Mouse (Mus musculus) embryonic facial prominence, embryonic 12.5 days (tissue): ENCODE data around the gene Fat3. TPM values are rescaled to one million over a fixed set of nuclear protein-coding genes. Genes with fewer than 3 reads are reported as not detected.

Experiments
- ATAC-seq: fragments of 200-750 bp; cut with Nextera tagmentation; 2 replicates; pipeline ENCODE4 v1.8.0; 2017; ENCODE audit not compliant: insufficient number of reproducible peaks, insufficient read depth, low FRiP score, low TSS enrichment
- H3K27ac ChIP-seq: fragments of 300-500 bp; sonication (generic); 2 replicates; pipeline ENCODE4 v1.5.1; 2016; ENCODE audit warnings: mild to moderate bottlenecking
- H3K27me3 ChIP-seq: fragments of 300-500 bp; sonication (generic); 2 replicates; pipeline ENCODE4 v1.6.1; 2016; ENCODE audit warnings: mild to moderate bottlenecking, moderate library complexity
- H3K36me3 ChIP-seq: fragments of 300-500 bp; sonication (generic); 2 replicates; pipeline ENCODE4 v1.6.1; 2016; ENCODE audit warnings: mild to moderate bottlenecking
- H3K4me1 ChIP-seq: fragments of 300-500 bp; sonication (generic); 2 replicates; pipeline ENCODE4 v1.6.1; 2016
- H3K4me2 ChIP-seq: fragments of 300-500 bp; sonication (generic); replicated peaks from 2 replicates; pipeline ENCODE4 v1.6.1; 2016; ENCODE audit warnings: mild to moderate bottlenecking, moderate library complexity
- H3K4me3 ChIP-seq: fragments of 300-500 bp; sonication (generic); 2 replicates; pipeline ENCODE4 v1.5.1; 2016; ENCODE audit warnings: mild to moderate bottlenecking
- H3K9ac ChIP-seq: fragments of 300-500 bp; sonication (generic); 2 replicates; pipeline ENCODE4 v1.6.1; 2016; ENCODE audit warnings: mild to moderate bottlenecking, moderate library complexity
- H3K9me3 ChIP-seq: fragments of 300-500 bp; sonication (generic); 2 replicates; pipeline ENCODE4 v1.6.1; 2016; ENCODE audit warnings: mild to moderate bottlenecking, moderate library complexity
- WGBS: fragments of 180-500 bp; shearing (Covaris S2); methylation state at CpG from one replicate; pipeline ENCODE4 v1.1.7; 2016; 5-methylcytosine and 5-hydroxymethylcytosine counted together
- polyA plus RNA-seq: library from polyadenylated mRNA; unstranded; fragments of >200 nt; fragmentation: Nextera tagmentation; extraction: Ambion mirVana; gene quantifications from 2 replicates; pipeline ENCODE4 v1.2.1, GENCODE M21; 2016

Fat3 gene
- polyA plus RNA-seq, 1 experiment from 2014 or later, result 3.2 TPM

DNA sequence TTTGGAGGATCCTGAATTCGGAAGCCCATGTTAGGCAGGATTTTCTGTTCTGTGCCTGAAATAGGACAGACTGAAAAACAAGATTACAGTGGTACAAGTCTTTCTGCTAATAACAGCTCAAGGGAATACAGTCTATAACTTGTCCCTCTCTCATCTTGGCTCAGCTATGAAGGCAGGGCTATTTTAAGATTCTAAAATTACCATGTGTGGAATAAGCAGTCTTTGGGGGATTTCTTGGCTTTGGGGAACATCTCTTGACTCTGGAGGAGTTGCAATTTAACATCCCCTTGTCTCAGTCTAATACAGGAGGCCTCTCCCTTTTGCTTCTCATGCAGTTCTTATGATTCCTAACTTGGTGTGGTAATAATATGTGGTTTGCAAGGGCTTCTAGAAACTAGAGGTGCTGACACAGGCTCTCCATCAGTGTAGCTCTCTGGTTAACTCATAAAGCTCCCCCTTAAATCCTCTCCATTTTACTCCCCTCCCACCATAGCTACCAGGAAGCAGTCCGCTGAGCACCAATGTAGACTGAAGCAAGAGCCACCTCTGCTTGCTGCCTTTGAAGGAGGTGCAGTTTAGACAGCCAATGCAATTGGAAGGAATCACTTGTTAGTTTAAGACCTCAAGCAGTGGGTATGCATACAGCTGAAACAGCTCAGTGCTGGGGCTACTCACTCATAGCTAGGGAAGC, 195.5 kb downstream of the Fat3 start:
- Histone ChIP-seq H3K4me1 (0 out of 2 replicates have a peak, but pooled peaks cover 3% of the 10 kb centered on the region), H3K4me3 (no peak overlapping the region), H3K27ac (no peak overlapping the region), H3K9me3 (no peaks in the 10 kb centered on the region), H3K4me2 (no peak overlapping the region), H3K36me3 (no peaks in the 10 kb centered on the region), H3K9ac (no peak overlapping the region), H3K27me3 (no peaks in the 10 kb centered on the region)
- 84% methylated on average over 2 of the region's 2 CpGs for WGBS
- ATAC-seq, result no peak

DNA sequence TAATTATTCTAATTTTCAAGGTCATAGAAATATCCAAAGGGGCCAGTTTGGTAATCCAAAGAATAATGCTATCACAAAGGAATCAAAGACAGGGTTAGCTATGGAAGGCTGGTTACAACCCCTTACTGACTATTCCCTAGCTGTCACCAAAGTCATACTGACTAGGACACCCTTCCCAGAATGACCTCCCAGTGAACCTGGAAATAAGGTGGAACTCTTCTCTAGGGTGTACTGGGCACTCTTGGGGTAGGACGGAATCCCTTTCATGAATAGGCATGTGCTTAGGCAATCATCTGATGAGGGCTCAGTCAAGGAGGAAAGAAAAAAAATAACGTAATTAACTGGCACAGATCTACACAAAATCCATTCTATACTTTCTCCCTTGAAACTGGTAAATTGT, 196.1 kb downstream of the Fat3 start:
- ATAC-seq, result no peak
- H3K27me3 ChIP-seq, result no peaks in the 10 kb centered on the region

DNA sequence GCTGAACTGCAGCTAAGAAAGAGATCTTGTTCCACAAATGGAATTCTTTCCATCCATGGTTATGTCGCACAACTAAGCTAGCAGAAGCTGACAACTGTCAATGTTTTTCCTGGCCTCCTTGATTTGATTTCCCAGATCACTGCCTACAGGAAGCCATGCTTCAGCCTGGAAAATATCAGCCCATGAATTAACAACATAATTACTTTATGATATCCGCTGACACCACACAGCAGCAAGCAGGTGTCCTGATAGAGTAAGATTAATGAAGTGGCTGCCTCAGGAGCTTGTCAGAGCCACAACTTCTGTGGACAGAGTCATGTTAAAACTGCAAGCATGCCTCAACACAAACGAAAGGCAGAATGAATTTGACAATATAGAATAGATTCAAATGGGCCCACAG, 198.6 kb downstream of the Fat3 start:
- no peaks in the 10 kb centered on the region for H3K27me3 ChIP-seq
- H3K4me3 ChIP-seq, result no peak overlapping the region
- H3K36me3 ChIP-seq, result no peaks in the 10 kb centered on the region
- no peak overlapping the region for H3K9ac ChIP-seq
- H3K9me3 ChIP-seq, result no peaks in the 10 kb centered on the region
- no peak overlapping the region for H3K27ac ChIP-seq
- ATAC-seq, result no peak
- 0 out of 2 replicates have a peak, but pooled peaks cover 3% of the 10 kb centered on the region for H3K4me1 ChIP-seq
- no peak overlapping the region for H3K4me2 ChIP-seq
- 42% methylated on average over 3 of the region's 3 CpGs for WGBS

More for the DNA sequence above, 196.1 kb downstream of the Fat3 start:
- H3K27ac ChIP-seq, result no peak overlapping the region
- H3K4me3 ChIP-seq, result no peak overlapping the region
- 0 out of 2 replicates have a peak, but pooled peaks cover 3% of the 10 kb centered on the region for H3K4me1 ChIP-seq
- H3K4me2 ChIP-seq, result no peak overlapping the region
- H3K9me3 ChIP-seq, result no peaks in the 10 kb centered on the region
- no peaks in the 10 kb centered on the region for H3K36me3 ChIP-seq
- WGBS, result 69% methylated on average over 2 of the region's 2 CpGs
- H3K9ac ChIP-seq, result no peak overlapping the region

DNA sequence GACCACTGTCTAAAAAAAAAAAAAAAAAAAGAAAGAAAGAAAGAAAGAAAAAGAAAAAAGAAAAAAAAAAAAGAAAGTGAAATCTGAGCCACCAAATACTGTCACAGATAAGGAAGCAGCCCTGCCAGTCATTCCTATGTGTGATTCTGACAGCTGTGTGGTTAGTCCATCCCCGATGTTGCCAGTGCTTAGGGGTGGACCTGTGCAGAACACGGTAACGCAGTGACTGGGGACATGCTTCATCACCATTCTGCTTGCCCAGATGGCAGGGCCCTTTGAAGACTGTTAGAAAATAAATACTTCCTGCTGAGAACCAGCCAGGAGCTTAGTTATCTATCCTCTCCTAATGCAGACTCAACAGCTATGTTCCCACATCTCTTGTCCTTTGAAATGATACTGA, 203.2 kb downstream of the Fat3 start:
- H3K4me2 ChIP-seq, result no peak overlapping the region
- H3K9ac ChIP-seq, result no peak overlapping the region
- no peaks in the 10 kb centered on the region for H3K9me3 ChIP-seq
- no peak overlapping the region for H3K27ac ChIP-seq
- no peak overlapping the region for H3K4me3 ChIP-seq
- no peak for ATAC-seq
- no peaks in the 10 kb centered on the region for H3K27me3 ChIP-seq
- no peaks in the 10 kb centered on the region for H3K4me1 ChIP-seq
- no peaks in the 10 kb centered on the region for H3K36me3 ChIP-seq
- WGBS, result 68% methylated on average over 3 of the region's 3 CpGs

DNA sequence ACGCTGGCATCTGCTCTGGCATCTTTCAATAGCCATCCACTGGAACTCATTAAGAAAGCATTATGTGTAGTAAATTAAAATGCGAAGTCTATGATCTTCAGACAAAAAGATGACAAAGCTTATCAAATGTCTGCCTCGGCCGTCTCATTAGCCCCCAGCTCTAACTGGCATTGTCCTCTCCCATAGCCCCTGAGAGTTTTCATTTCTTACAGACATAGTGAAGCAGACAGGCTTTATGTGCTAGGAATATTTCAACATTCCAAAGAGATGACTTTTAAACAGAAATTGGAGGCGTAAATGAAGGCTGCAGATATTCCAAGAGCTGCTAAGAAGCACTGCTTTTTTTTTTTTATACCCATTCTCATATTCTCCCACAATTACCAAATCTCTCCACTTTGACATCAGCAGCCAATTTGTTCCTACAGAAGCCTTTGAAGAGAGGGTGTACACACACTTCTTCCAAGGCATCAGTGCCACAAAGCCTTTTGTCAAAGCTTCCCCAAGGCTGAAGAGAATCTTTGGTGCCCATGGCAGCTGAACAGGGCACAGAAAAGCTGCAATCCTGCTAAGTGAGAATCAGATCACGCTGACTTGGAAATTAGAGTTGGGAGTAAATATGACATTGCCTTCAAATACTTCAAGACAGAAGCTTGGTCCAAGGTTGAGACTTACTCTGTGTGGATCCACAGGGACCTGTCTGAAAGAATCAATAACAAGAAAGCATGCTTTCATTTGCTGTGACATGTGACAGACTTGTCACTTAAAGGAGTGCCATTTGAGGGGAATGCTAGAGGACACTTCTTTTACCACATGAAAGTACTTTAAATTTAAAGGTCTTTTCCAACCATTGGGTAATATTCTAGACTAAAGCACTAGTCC, 206.9 kb downstream of the Fat3 start:
- Histone ChIP-seq H3K4me1 (no peaks in the 10 kb centered on the region), H3K36me3 (no peaks in the 10 kb centered on the region), H3K4me2 (no peak overlapping the region), H3K27ac (no peak overlapping the region), H3K9me3 (no peaks in the 10 kb centered on the region), H3K27me3 (no peaks in the 10 kb centered on the region), H3K4me3 (no peak overlapping the region), H3K9ac (no peak overlapping the region)
- WGBS, result 79% methylated on average over 6 of the region's 6 CpGs
- no peak for ATAC-seq

DNA sequence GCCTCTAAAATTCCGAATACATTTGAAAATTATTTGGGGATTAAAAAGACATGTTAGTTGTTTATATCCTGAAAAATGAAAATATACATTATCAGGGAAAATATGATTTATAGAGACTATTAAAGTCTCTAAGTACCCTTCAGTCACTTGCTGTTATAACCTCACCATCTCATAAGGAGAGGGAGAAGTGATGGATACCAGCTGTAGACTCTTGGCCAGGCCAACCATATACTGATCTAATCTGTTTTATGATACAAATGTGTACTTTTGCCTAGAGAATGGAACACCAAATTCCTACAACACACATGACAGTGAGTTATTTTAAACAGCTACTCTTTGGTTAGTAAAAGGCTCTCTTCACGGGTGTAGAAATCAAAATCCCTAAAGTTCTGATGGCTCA, 208.6 kb downstream of the Fat3 start:
- Histone ChIP-seq H3K27ac (no peak overlapping the region), H3K4me3 (no peak overlapping the region), H3K36me3 (no peaks in the 10 kb centered on the region), H3K9ac (no peak overlapping the region), H3K9me3 (no peaks in the 10 kb centered on the region), H3K4me1 (no peaks in the 10 kb centered on the region), H3K27me3 (no peaks in the 10 kb centered on the region), H3K4me2 (no peak overlapping the region)
- ATAC-seq, result no peak
- 83% methylated on average over 2 of the region's 2 CpGs for WGBS

DNA sequence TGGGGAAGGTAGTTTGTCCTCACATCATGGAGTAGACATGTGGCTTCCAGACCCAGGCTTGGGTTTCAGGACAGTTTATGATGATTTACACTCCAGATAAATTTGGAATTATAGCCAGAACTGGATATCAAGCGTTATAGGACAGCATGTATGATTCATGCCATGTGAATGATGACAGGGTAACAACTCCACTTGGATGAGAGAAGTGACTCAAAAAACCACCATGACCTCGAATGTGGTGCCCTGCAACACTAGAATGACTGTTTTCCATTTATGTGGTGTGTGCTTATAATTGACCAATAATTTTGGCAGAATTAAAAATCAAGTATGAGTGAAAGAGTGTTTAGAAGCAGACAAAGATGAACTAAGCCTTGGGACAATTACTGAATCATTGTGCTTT, 210.2 kb downstream of the Fat3 start:
- H3K27ac ChIP-seq, result no peak overlapping the region
- ATAC-seq, result no peak
- H3K36me3 ChIP-seq, result no peaks in the 10 kb centered on the region
- no peak overlapping the region for H3K9ac ChIP-seq
- no peaks in the 10 kb centered on the region for H3K4me1 ChIP-seq
- H3K4me2 ChIP-seq, result no peak overlapping the region
- no peaks in the 10 kb centered on the region for H3K27me3 ChIP-seq
- 76% methylated on average over 2 of the region's 2 CpGs for WGBS
- H3K9me3 ChIP-seq, result no peaks in the 10 kb centered on the region
- no peak overlapping the region for H3K4me3 ChIP-seq

DNA sequence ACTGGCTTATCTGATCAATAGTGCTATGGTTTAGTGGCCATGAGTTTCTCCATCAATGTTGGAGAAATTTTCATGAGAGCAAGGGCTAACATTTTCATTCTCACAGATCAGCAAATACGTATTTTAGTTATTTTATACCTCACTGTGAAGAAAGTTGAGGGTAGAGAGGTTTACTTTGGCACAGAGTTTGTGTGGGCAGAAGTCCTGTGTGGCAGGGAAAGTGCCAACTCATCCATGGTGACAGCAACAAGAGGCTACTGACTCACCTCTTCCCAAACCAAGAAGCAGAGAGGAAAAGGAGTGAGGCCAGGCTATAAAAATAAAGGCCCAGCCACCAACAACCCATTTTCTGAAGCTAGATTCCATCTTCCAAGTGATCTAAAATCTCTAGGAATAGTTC, 218.1 kb downstream of the Fat3 start:
- ATAC-seq, result no peak
- no peak overlapping the region for H3K4me2 ChIP-seq
- H3K4me3 ChIP-seq, result no peak overlapping the region
- no peak overlapping the region for H3K27ac ChIP-seq
- no peaks in the 10 kb centered on the region for H3K4me1 ChIP-seq
- H3K9ac ChIP-seq, result no peak overlapping the region
- no peaks in the 10 kb centered on the region for H3K36me3 ChIP-seq
- 82% methylated on average over 1 of the region's 1 CpGs for WGBS
- H3K9me3 ChIP-seq, result no peaks in the 10 kb centered on the region
- no peaks in the 10 kb centered on the region for H3K27me3 ChIP-seq

DNA sequence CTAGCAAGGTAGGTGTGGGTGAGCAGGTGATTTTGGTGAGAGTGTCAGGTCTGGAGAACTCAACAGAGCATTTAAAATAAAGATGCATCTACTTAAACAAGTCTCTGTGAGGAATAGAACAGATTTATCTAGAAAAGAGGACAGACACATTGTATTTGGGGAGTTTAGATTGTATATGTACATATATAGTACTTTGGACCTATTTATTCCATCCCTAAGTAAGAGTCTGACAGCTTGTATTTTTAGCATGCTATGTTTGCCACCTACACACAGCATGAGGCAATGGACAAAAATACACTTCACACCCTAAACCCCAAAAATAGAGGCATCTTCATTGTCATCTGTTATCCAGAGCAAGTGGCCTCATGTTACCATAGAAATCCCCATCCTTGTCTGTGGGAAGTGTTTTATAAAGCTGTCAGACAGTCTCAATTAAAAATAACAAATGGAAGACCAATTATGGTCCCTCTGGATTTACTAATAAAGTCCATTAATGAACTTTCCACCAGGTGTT, 218.7 kb downstream of the Fat3 start:
- H3K9me3 ChIP-seq, result no peaks in the 10 kb centered on the region
- no peak for ATAC-seq
- no peak overlapping the region for H3K4me2 ChIP-seq
- H3K4me1 ChIP-seq, result no peaks in the 10 kb centered on the region
- no peak overlapping the region for H3K4me3 ChIP-seq
- H3K27me3 ChIP-seq, result no peaks in the 10 kb centered on the region
- no peaks in the 10 kb centered on the region for H3K36me3 ChIP-seq
- H3K27ac ChIP-seq, result no peak overlapping the region
- no peak overlapping the region for H3K9ac ChIP-seq

DNA sequence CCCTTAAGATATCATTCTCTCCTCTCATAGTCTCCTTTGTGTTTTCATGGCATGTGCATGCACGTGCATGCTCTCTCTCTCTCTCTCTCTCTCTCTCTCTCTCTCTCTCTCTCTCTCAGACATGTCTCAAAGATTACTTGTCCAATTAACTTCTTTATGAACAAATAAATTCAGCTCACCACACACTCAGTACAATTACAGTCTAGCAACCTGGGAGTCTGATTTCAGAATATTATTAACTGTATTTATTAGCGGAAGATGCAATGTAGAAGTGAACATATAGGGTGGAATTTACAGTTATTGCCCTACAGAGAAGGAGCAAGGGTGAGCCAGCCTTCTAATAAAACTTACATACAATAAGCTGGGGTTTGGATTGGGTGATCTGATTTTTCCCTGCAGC, 225.5 kb downstream of the Fat3 start:
- Histone ChIP-seq H3K4me1 (no peaks in the 10 kb centered on the region), H3K4me3 (no peak overlapping the region), H3K4me2 (no peak overlapping the region), H3K9ac (no peak overlapping the region), H3K36me3 (no peaks in the 10 kb centered on the region), H3K9me3 (no peaks in the 10 kb centered on the region), H3K27me3 (no peaks in the 10 kb centered on the region), H3K27ac (no peak overlapping the region)
- 66% methylated on average over 2 of the region's 2 CpGs for WGBS
- no peak for ATAC-seq

DNA sequence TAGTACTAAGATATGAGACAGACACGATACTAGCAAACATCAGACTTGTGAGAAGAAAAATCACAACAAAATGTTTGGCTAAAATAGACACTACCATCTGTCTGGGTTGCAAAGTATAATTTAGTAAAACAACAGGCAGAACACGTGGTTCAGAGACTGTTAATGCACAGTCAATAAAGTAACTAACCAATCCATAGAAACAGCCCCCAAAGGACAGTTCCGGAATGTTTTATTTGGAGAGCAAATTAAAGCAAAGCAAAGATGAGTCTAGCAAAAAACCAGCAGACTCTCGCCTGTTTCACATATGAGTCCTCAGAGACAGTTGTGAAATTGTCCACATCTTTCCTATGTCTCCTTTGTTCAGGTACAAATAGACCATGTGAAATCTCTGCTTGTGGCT, 227.0 kb downstream of the Fat3 start:
- 82% methylated on average over 4 of the region's 4 CpGs for WGBS
- no peaks in the 10 kb centered on the region for H3K9me3 ChIP-seq
- H3K4me1 ChIP-seq, result no peaks in the 10 kb centered on the region
- H3K27me3 ChIP-seq, result no peaks in the 10 kb centered on the region
- no peak overlapping the region for H3K9ac ChIP-seq
- no peak overlapping the region for H3K27ac ChIP-seq
- no peak overlapping the region for H3K4me3 ChIP-seq
- ATAC-seq, result no peak
- H3K4me2 ChIP-seq, result no peak overlapping the region
- no peaks in the 10 kb centered on the region for H3K36me3 ChIP-seq

DNA sequence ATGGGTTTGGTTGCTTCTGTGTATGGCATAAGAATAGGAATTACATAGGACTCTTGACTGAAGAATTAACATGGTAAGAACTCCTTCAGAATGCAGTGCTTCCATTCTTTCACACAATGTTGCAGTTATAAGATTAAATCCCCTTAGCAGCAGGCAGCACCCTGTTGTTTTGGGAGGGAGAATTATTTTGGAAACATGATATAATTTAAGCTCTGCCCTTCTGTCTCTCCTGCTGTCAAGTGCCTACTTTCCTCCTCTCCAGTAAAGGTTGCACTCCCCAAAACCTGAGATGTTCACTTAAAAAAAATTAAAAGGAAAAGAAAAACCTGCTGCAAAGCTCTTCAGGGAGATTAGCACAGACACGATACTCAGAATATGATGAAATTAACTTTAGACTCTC, 228.3 kb downstream of the Fat3 start:
- no peak overlapping the region for H3K9ac ChIP-seq
- H3K4me3 ChIP-seq, result no peak overlapping the region
- no peaks in the 10 kb centered on the region for H3K9me3 ChIP-seq
- WGBS, result 83% methylated on average over 1 of the region's 1 CpGs
- no peaks in the 10 kb centered on the region for H3K27me3 ChIP-seq
- ATAC-seq, result no peak
- no peaks in the 10 kb centered on the region for H3K4me1 ChIP-seq
- H3K4me2 ChIP-seq, result no peak overlapping the region
- H3K36me3 ChIP-seq, result no peaks in the 10 kb centered on the region
- H3K27ac ChIP-seq, result no peak overlapping the region
